Mouse (Mus musculus) heart, embryonic 14.5 days (tissue): Measurements from ENCODE around the gene Rsbn1l. TPM values are rescaled to one million over a fixed set of nuclear protein-coding genes. Genes with fewer than 3 reads are reported as not detected.
A peak's percentile ranks its signal among the peaks of the same experiment; 100 is the strongest.

Experiments
- ATAC-seq: fragments of 200-750 bp; cut with Nextera tagmentation; 2 replicates; pipeline ENCODE4 v1.8.0; 2017; ENCODE audit warnings: low read depth, moderate TSS enrichment; ENCODE audit not compliant: insufficient number of reproducible peaks, insufficient read depth, low FRiP score
- H3K27ac ChIP-seq, 2 experiments: fragments of 200-500 bp in 1 of 2; fragments of 300-500 bp in 1 of 2; sonication (generic) in 1 of 2; replicated peaks in 1 of 2; 2 replicates each; pipeline ENCODE4 v1.5.1; 2012 to 2014; ENCODE audit warnings: low read depth in 2 of 2, low read length in 2 of 2, control low read depth in 1 of 2, mild to moderate bottlenecking in 1 of 2, mixed read lengths in 1 of 2; ENCODE audit not compliant: control insufficient read depth in 1 of 2, insufficient read depth in 1 of 2
- H3K27me3 ChIP-seq: fragments of 300-500 bp; sonication (generic); 2 replicates; pipeline ENCODE4 v1.6.1; 2014; ENCODE audit warnings: mild to moderate bottlenecking, low read length, control low read depth; ENCODE audit not compliant: control insufficient read depth, insufficient read depth
- H3K36me3 ChIP-seq: fragments of 300-500 bp; sonication (generic); 2 replicates; pipeline ENCODE4 v1.6.1; 2014; ENCODE audit warnings: mild to moderate bottlenecking, control low read depth, low read length, mixed read lengths; ENCODE audit not compliant: control insufficient read depth, insufficient read depth
- H3K4me1 ChIP-seq, 2 experiments: fragments of 200-500 bp in 1 of 2; fragments of 300-500 bp in 1 of 2; sonication (generic) in 1 of 2; 2 replicates each; pipeline ENCODE4 v1.6.1; 2012 to 2014; ENCODE audit warnings: low read length in 2 of 2, control low read depth in 1 of 2, mixed read lengths in 1 of 2; ENCODE audit not compliant: control insufficient read depth in 2 of 2, insufficient read depth in 2 of 2
- H3K4me2 ChIP-seq: fragments of 300-500 bp; sonication (generic); 2 replicates; pipeline ENCODE4 v1.6.1; 2014; ENCODE audit warnings: mild to moderate bottlenecking, low read length
- H3K4me3 ChIP-seq, 2 experiments: fragments of 200-500 bp in 1 of 2; fragments of 300-500 bp in 1 of 2; sonication (generic) in 1 of 2; 2 replicates each; pipeline ENCODE4 v1.5.1; 2012 to 2014; ENCODE audit warnings: low read length in 2 of 2, mild to moderate bottlenecking in 2 of 2, control low read depth in 1 of 2, low read depth in 1 of 2, moderate library complexity in 1 of 2; ENCODE audit not compliant: control insufficient read depth in 1 of 2, insufficient read depth in 1 of 2
- H3K9ac ChIP-seq: fragments of 300-500 bp; sonication (generic); 2 replicates; pipeline ENCODE4 v1.6.1; 2014; ENCODE audit warnings: mild to moderate bottlenecking, low read length
- H3K9me3 ChIP-seq: fragments of 300-500 bp; sonication (generic); 2 replicates; pipeline ENCODE4 v1.6.1; 2016; ENCODE audit warnings: low read length, control low read depth; ENCODE audit not compliant: control insufficient read depth
- WGBS: fragments of 180-500 bp; shearing (Covaris S2); extraction: QIAGEN DNeasy Blood & Tissue Kit; methylation state at CpG from one replicate; pipeline ENCODE4 v1.1.7; 2014; 5-methylcytosine and 5-hydroxymethylcytosine counted together
- polyA plus RNA-seq: library from polyadenylated mRNA; unstranded; fragments of >200 nt; fragmentation: Nextera tagmentation; extraction: Ambion mirVana; gene quantifications from 2 replicates; pipeline ENCODE4 v1.2.1, GENCODE M21; 2014

The Rsbn1l gene
- polyA plus RNA-seq, 1 experiment from 2014 or later = 7.9 TPM

GRCm38 (mm10) chr5:20905437-20905836 is 50.8 kb downstream of the Rsbn1l start:
- no peak overlapping the region for H3K4me2 ChIP-seq
- no peak for ATAC-seq
- WGBS = 79% methylated on average over 2 of the region's 2 CpGs
- no peak overlapping the region for H3K4me3 ChIP-seq
- H3K9me3 ChIP-seq = no peaks in the 10 kb centered on the region
- H3K4me1 ChIP-seq = no peaks in the 10 kb centered on the region; a peak in 1 of 4 replicates
- peaks cover 51% of the 10 kb centered on the region for H3K36me3 ChIP-seq
- no peak overlapping the region for H3K27ac ChIP-seq
- H3K27me3 ChIP-seq = no peaks in the 10 kb centered on the region
- H3K9ac ChIP-seq = no peak overlapping the region

GRCm38 (mm10) chr5:20904647-20905046 is 51.6 kb downstream of the Rsbn1l start:
- H3K9ac ChIP-seq = no peak overlapping the region
- no peaks in the 10 kb centered on the region for H3K27me3 ChIP-seq
- H3K4me1 ChIP-seq = no peaks in the 10 kb centered on the region; a peak in 1 of 4 replicates
- no peak overlapping the region for H3K27ac ChIP-seq
- no peaks in the 10 kb centered on the region for H3K9me3 ChIP-seq
- no peak overlapping the region for H3K4me3 ChIP-seq
- peaks cover 55% of the 10 kb centered on the region for H3K36me3 ChIP-seq
- ATAC-seq = no peak
- WGBS = 75% methylated on average over 2 of the region's 2 CpGs
- no peak overlapping the region for H3K4me2 ChIP-seq

GRCm38 (mm10) chr5:20897446-20898167 is 58.6 kb downstream of the Rsbn1l start:
- Histone ChIP-seq H3K4me2 (no peak overlapping the region), H3K27me3 (no peaks in the 10 kb centered on the region), H3K9me3 (no peaks in the 10 kb centered on the region), H3K36me3 (peaks cover 66% of the 10 kb centered on the region), H3K4me3 (no peak overlapping the region), H3K4me1 (no peaks in the 10 kb centered on the region), H3K27ac (no peak overlapping the region), H3K9ac (no peak overlapping the region)
- no peak for ATAC-seq
- 92% methylated on average over 2 of the region's 2 CpGs for WGBS

GRCm38 (mm10) chr5:20884036-20884620 is 72.1 kb downstream of the Rsbn1l start:
- no peaks in the 10 kb centered on the region for H3K9me3 ChIP-seq
- peaks cover 4 to 13% of the 10 kb centered on the region in 2 experiments for H3K4me1 ChIP-seq
- H3K27me3 ChIP-seq = no peaks in the 10 kb centered on the region
- no peak overlapping the region for H3K27ac ChIP-seq
- H3K9ac ChIP-seq = peak overlapping the region; percentile 31; the same call in 1 of the 2 replicates
- peak overlapping the region; percentile 88 for H3K4me2 ChIP-seq
- 77% methylated on average over 4 of the region's 4 CpGs for WGBS
- no peak for ATAC-seq
- H3K4me3 ChIP-seq = no peak overlapping the region
- peaks cover 30% of the 10 kb centered on the region for H3K36me3 ChIP-seq

- peak; percentile 99 for ATAC-seq
- Histone ChIP-seq H3K9me3 (no peaks in the 10 kb centered on the region), H3K4me3 (peak within 1 kb of the TSS; percentile 76 to 79), H3K9ac (peak within 1 kb of the TSS; percentile 90), H3K4me1 (peaks cover 4 to 28% of the 10 kb centered on the region in 2 experiments), H3K27me3 (no peaks in the 10 kb centered on the region), H3K27ac (peak within 1 kb of the TSS; percentile 88 to 96), H3K4me2 (peak within 1 kb of the TSS; percentile 88), H3K36me3 (peaks cover 21% of the 10 kb centered on the region)
- WGBS = under 1% methylated on average over 93 of the region's 94 CpGs
Measured at GRCm38 (mm10) chr5:20881915-20882800, 74.0 kb downstream of the Rsbn1l start, which contains the start of the genes Phtf2 and Tmem60. TSS of gene Phtf2 (minus strand) at chr5:20882124. TSS of gene Tmem60 (plus strand) at chr5:20882191.

- Histone ChIP-seq H3K27ac (peak overlapping the region; percentile 88 to 96), H3K9ac (peak overlapping the region; percentile 90), H3K36me3 (peaks cover 11% of the 10 kb centered on the region), H3K27me3 (no peaks in the 10 kb centered on the region), H3K4me3 (peak overlapping the region; percentile 76 to 79), H3K4me1 (peaks cover 4 to 28% of the 10 kb centered on the region in 2 experiments), H3K4me2 (peak overlapping the region; percentile 61), H3K9me3 (no peaks in the 10 kb centered on the region)
- ATAC-seq = peak; percentile 52
- WGBS = 1% methylated on average over 51 of the region's 64 CpGs
Measured at GRCm38 (mm10) chr5:20880797-20881775, 75.1 kb downstream of the Rsbn1l start.
